Mouse (Mus musculus): ENCODE results near the gene Elmod3.

GRCm38 (mm10) chr6:72626391-72626790 is 28.2 kb upstream of the Elmod3 start:
- TF ChIP-seq GATA1 (IDR thresholded peaks at IDR 0.05; ENCODE audit: borderline replicate concordance, low read length) (no peak), FLI1 (IDR thresholded peaks at IDR 0.05; ENCODE audit: low read length) (no peak)
